Mouse (Mus musculus): Measurements from ENCODE around the gene Relt. TPM values are rescaled to one million over a fixed set of nuclear protein-coding genes. Genes with fewer than 3 reads are reported as not detected.
A peak's percentile ranks its signal among the peaks of the same experiment; 100 is the strongest.

Relt gene
- polyA plus RNA-seq, 1 experiment = 77.5 TPM

DNA sequence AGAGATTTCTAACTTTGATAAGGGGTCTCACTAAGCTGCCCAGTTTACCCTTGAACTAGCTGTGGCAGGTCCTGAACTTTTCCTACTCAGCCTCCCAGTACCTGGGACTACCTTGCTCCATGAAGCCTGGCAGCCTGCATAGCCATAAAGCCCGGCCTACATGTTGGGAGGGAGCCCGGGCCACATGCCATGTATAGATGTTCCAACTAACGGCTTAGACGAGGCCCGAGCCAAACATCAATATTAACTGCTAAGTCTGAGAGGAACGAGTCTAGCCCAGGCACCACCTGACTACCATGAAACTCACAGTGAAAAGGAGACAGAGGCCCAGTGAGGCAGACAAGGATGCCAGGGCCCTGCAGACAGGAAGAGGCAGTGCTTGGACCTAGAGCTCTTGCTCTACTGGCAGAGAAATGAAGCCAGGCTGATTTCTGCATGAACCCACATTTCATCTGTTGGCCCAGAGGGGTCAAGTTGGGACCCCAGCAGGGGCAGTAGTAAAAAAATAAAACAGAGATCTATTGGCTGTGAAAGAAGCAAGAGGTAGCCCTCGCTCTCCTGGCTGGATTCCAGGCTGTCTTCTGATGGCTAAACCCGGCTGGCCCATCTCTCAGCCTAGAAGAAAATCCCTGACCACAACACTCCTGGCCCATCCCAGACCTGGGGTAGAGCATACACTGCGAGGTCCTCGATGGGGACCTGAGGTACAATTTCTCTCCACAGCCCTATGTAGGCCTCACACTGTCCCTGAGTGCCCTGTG lies 43.0 kb upstream of the Relt start:
- Histone ChIP-seq H3K4me3 (ENCODE audit: control insufficient read depth, insufficient read depth, low read length) (no peak overlapping the region), H3K36me3 (ENCODE audit: control insufficient read depth, insufficient read depth, low read length) (no peaks in the 10 kb centered on the region), H3K27me3 (ENCODE audit: control insufficient read depth, insufficient read depth, low read length) (no peaks in the 10 kb centered on the region), H3K27ac (ENCODE audit: control insufficient read depth, insufficient read depth, low read length) (no peak overlapping the region), H3K4me1 (replicated peaks; ENCODE audit: control insufficient read depth, insufficient read depth, low read length) (no peaks in the 10 kb centered on the region)
- TF ChIP-seq CTCF (IDR thresholded peaks at IDR 0.05; ENCODE audit: borderline replicate concordance, control insufficient read depth, extremely low read depth, insufficient read depth, low read length, poor library complexity) = no peak
- no peak for TF ChIP-seq POLR2A (IDR thresholded peaks at IDR 0.05; ENCODE audit: control insufficient read depth, extremely low read depth, insufficient read depth, low read length, poor library complexity)
- 93% methylated on average over 10 of the region's 10 CpGs for WGBS
- no peak for DNase-seq

DNA sequence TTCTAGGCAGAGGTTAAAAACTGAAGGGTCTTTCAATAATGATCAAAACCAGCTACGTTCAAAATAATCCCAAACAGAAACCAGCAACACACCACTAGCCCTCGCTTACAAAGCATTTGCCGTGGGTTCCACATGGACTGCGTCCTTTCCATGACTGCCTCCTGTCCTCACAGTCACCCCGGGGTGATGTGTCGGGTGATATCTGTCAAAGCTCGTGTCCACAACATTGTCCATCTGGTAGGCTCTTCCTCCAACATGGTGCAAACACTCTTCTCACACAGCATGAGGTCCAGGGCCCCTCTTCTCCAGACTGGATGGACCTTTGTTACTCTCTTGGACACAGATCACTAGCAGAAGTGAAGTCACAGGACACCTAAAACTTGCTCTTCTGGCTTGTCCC lies 41.8 kb upstream of the Relt start:
- WGBS = 93% methylated on average over 7 of the region's 7 CpGs
- H3K4me1 ChIP-seq (replicated peaks; ENCODE audit: control insufficient read depth, insufficient read depth, low read length) = no peaks in the 10 kb centered on the region

DNA sequence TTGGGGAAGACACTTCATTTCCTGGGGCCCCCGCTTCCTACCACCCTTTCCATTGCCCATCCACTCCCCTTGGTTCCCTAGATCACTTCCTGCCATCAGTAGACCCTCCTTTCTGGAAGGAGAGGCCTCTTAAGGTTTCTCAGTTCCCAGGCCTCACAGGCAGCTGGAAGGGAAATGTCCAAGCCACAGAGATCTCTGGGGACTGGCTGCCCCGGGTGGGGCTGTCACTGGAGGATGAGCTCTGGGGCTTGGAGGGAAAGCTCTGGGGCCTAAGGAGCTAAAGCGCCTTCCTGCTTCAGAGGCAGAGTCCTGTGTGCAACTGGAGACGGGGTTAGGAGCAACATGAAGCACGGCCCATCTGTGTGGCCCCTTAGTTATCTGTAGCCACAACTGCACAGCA lies 41.4 kb upstream of the Relt start:
- no peaks in the 10 kb centered on the region for H3K4me1 ChIP-seq (replicated peaks; ENCODE audit: control insufficient read depth, insufficient read depth, low read length)
- no peak for DNase-seq
- TF ChIP-seq CTCF (IDR thresholded peaks at IDR 0.05; ENCODE audit: borderline replicate concordance, control insufficient read depth, extremely low read depth, insufficient read depth, low read length, poor library complexity) = no peak
- TF ChIP-seq POLR2A (IDR thresholded peaks at IDR 0.05; ENCODE audit: control insufficient read depth, extremely low read depth, insufficient read depth, low read length, poor library complexity) = no peak
- H3K4me3 ChIP-seq (ENCODE audit: control insufficient read depth, insufficient read depth, low read length) = no peak overlapping the region
- no peaks in the 10 kb centered on the region for H3K27me3 ChIP-seq (ENCODE audit: control insufficient read depth, insufficient read depth, low read length)
- no peaks in the 10 kb centered on the region for H3K36me3 ChIP-seq (ENCODE audit: control insufficient read depth, insufficient read depth, low read length)
- H3K27ac ChIP-seq (ENCODE audit: control insufficient read depth, insufficient read depth, low read length) = no peak overlapping the region
- WGBS = 82% methylated on average over 5 of the region's 5 CpGs

More for the DNA sequence above, 41.8 kb upstream of the Relt start:
- Histone ChIP-seq H3K27me3 (ENCODE audit: control insufficient read depth, insufficient read depth, low read length) (no peaks in the 10 kb centered on the region), H3K4me3 (ENCODE audit: control insufficient read depth, insufficient read depth, low read length) (no peak overlapping the region), H3K27ac (ENCODE audit: control insufficient read depth, insufficient read depth, low read length) (no peak overlapping the region), H3K36me3 (ENCODE audit: control insufficient read depth, insufficient read depth, low read length) (no peaks in the 10 kb centered on the region)
- TF ChIP-seq CTCF (IDR thresholded peaks at IDR 0.05; ENCODE audit: borderline replicate concordance, control insufficient read depth, extremely low read depth, insufficient read depth, low read length, poor library complexity) = no peak
- no peak for TF ChIP-seq POLR2A (IDR thresholded peaks at IDR 0.05; ENCODE audit: control insufficient read depth, extremely low read depth, insufficient read depth, low read length, poor library complexity)
- DNase-seq = no peak

DNA sequence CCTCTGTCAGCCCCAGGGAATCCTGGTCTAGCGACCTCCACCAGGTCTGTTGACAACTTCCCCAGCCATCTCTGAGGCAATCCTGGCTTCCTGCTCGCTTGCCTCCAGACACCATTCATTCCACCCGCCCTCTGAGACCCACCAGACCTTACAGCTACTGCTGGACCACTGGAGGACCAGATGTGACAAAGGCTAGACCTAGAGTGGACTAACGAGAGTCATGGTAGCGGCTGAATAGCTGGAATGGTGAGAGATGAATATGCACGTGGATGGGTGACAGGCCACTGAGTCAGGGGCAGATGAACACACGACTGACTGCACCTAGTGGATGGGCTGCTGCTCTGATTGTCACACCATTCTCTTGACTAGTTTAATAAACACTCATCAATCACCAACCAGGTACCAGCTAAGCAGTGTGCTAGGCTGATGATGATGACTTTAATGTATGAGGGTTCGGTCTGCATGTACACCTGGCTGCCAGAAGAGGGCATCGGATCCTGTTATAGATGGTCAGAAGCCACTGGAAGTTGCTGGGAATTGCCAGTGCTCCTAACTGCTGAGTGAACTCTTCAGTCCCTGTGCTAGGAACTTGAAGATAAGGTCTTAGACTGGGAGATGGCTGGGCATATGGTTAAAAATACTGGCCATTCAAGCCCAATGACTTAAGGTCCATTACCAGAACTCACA lies 39.3 kb upstream of the Relt start:
- Histone ChIP-seq H3K4me1 (replicated peaks; ENCODE audit: control insufficient read depth, insufficient read depth, low read length) (no peaks in the 10 kb centered on the region), H3K27me3 (ENCODE audit: control insufficient read depth, insufficient read depth, low read length) (no peaks in the 10 kb centered on the region), H3K27ac (ENCODE audit: control insufficient read depth, insufficient read depth, low read length) (no peak overlapping the region), H3K4me3 (ENCODE audit: control insufficient read depth, insufficient read depth, low read length) (no peak overlapping the region), H3K36me3 (ENCODE audit: control insufficient read depth, insufficient read depth, low read length) (no peaks in the 10 kb centered on the region)
- WGBS = 90% methylated on average over 9 of the region's 9 CpGs
- TF ChIP-seq POLR2A (IDR thresholded peaks at IDR 0.05; ENCODE audit: control insufficient read depth, extremely low read depth, insufficient read depth, low read length, poor library complexity) = no peak
- TF ChIP-seq CTCF (IDR thresholded peaks at IDR 0.05; ENCODE audit: borderline replicate concordance, control insufficient read depth, extremely low read depth, insufficient read depth, low read length, poor library complexity) = no peak
- no peak for DNase-seq

DNA sequence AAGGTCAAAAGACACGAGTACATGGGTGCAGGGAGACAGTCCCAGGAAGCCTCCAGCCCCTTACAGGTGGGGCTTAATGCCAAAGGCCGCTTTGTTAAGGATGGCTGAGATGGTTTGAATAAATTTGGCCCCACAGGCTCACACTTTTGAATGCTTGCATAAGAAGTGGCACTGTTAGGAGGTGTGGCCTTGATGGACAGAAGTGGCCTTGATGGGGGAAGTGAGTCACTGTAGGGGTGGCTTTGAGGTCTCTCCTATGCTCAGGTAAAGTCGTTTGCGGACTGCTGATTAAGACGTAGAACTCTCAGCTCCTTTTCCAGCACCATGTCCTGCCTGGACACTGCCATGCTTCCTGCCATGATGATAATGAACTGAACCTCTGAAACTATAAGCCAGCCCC lies 34.6 kb upstream of the Relt start:
- TF ChIP-seq POLR2A (IDR thresholded peaks at IDR 0.05; ENCODE audit: control insufficient read depth, extremely low read depth, insufficient read depth, low read length, poor library complexity) (no peak), CTCF (IDR thresholded peaks at IDR 0.05; ENCODE audit: borderline replicate concordance, control insufficient read depth, extremely low read depth, insufficient read depth, low read length, poor library complexity) (no peak)
- Histone ChIP-seq H3K4me3 (ENCODE audit: control insufficient read depth, insufficient read depth, low read length) (no peak overlapping the region), H3K27ac (ENCODE audit: control insufficient read depth, insufficient read depth, low read length) (no peak overlapping the region), H3K4me1 (replicated peaks; ENCODE audit: control insufficient read depth, insufficient read depth, low read length) (peaks cover 9% of the 10 kb centered on the region; the same call in 1 of the 2 replicates), H3K27me3 (ENCODE audit: control insufficient read depth, insufficient read depth, low read length) (peaks cover 2% of the 10 kb centered on the region; the same call in 1 of the 2 replicates), H3K36me3 (ENCODE audit: control insufficient read depth, insufficient read depth, low read length) (no peaks in the 10 kb centered on the region)
- no peak for DNase-seq
- WGBS = 89% methylated on average over 5 of the region's 5 CpGs

DNA sequence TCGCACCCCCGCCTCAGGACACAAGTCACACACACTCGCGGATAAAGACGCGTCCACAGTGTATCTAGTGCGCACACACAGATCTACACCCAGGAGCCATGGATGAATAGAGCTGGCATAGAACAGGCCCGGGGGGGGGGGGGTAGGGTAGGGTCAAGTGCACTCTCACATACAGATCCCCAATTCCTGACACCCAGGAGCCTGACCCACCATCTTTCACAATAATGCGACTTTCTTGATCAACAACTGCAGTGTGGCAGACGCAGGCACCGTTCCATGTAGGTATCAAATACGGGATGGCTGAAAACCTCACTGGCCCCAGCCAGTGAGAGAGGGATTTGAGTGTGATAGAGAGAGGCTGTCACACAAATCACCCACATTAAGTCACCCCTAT lies 31.6 kb upstream of the Relt start:
- H3K27me3 ChIP-seq (ENCODE audit: control insufficient read depth, insufficient read depth, low read length) = peaks cover 2% of the 10 kb centered on the region; the same call in 1 of the 2 replicates
- WGBS = 12% methylated on average over 12 of the region's 12 CpGs
- H3K27ac ChIP-seq (ENCODE audit: control insufficient read depth, insufficient read depth, low read length) = no peak overlapping the region

More for the DNA sequence above, 31.6 kb upstream of the Relt start:
- Histone ChIP-seq H3K4me1 (replicated peaks; ENCODE audit: control insufficient read depth, insufficient read depth, low read length) (peaks cover 9% of the 10 kb centered on the region; the same call in 1 of the 2 replicates), H3K36me3 (ENCODE audit: control insufficient read depth, insufficient read depth, low read length) (no peaks in the 10 kb centered on the region), H3K4me3 (ENCODE audit: control insufficient read depth, insufficient read depth, low read length) (peak overlapping the region; percentile 49)
- TF ChIP-seq CTCF (IDR thresholded peaks at IDR 0.05; ENCODE audit: borderline replicate concordance, control insufficient read depth, extremely low read depth, insufficient read depth, low read length, poor library complexity) (no peak), POLR2A (IDR thresholded peaks at IDR 0.05; ENCODE audit: control insufficient read depth, extremely low read depth, insufficient read depth, low read length, poor library complexity) (no peak)
- no peak for DNase-seq

Data from thymus, adult 2 months (tissue).